Mouse (Mus musculus) neural tube, embryonic 11.5 days (tissue): Measurements from ENCODE around the gene Ergic1. TPM values are rescaled to one million over a fixed set of nuclear protein-coding genes. Genes with fewer than 3 reads are reported as not detected.

Experiments used
- ATAC-seq: fragments of 200-750 bp; cut with Nextera tagmentation; 2 replicates; pipeline ENCODE4 v1.8.0; 2017; ENCODE audit warnings: moderate number of reproducible peaks, mild to moderate bottlenecking, moderate TSS enrichment, moderate library complexity; ENCODE audit not compliant: insufficient read depth, low FRiP score, low TSS enrichment
- DNase-seq: peaks from one replicate; pipeline ENCODE4 v3.0.0-alpha.2; 2015; ENCODE audit warnings: low spot score
- H3K27ac ChIP-seq: fragments of 300-500 bp; sonication (generic); 2 replicates; pipeline ENCODE4 v1.5.1; 2014; ENCODE audit warnings: low read depth, mild to moderate bottlenecking, low read length
- H3K27me3 ChIP-seq: fragments of 300-500 bp; sonication (generic); 2 replicates; pipeline ENCODE4 v1.6.1; 2014; ENCODE audit warnings: mild to moderate bottlenecking, low read length, mixed read lengths; ENCODE audit not compliant: control insufficient read depth, insufficient read depth
- H3K36me3 ChIP-seq: fragments of 300-500 bp; sonication (generic); 2 replicates; pipeline ENCODE4 v1.6.1; 2014; ENCODE audit warnings: mild to moderate bottlenecking, low read length, moderate library complexity, mixed read lengths; ENCODE audit not compliant: control insufficient read depth, insufficient read depth
- H3K4me1 ChIP-seq: fragments of 300-500 bp; sonication (generic); 2 replicates; pipeline ENCODE4 v1.6.1; 2014; ENCODE audit warnings: low read length, mixed read lengths; ENCODE audit not compliant: control insufficient read depth, insufficient read depth
- H3K4me2 ChIP-seq: fragments of 300-500 bp; sonication (generic); 2 replicates; pipeline ENCODE4 v1.6.1; 2014; ENCODE audit warnings: low read depth, mild to moderate bottlenecking, moderate library complexity
- H3K4me3 ChIP-seq: fragments of 300-500 bp; sonication (generic); 2 replicates; pipeline ENCODE4 v1.5.1; 2014; ENCODE audit warnings: low read depth, low read length
- H3K9ac ChIP-seq: fragments of 300-500 bp; sonication (generic); 2 replicates; pipeline ENCODE4 v1.6.1; 2014; ENCODE audit warnings: mild to moderate bottlenecking, low read length
- H3K9me3 ChIP-seq: fragments of 300-500 bp; sonication (generic); 2 replicates; pipeline ENCODE4 v1.6.1; 2016; ENCODE audit warnings: low read length; ENCODE audit not compliant: control insufficient read depth
- WGBS: fragments of 180-500 bp; shearing (Covaris S2); extraction: QIAGEN DNeasy Blood & Tissue Kit; methylation state at CpG from one replicate; pipeline ENCODE4 v1.1.7; 2014; 5-methylcytosine and 5-hydroxymethylcytosine counted together
- polyA plus RNA-seq: library from polyadenylated mRNA; unstranded; fragments of >200 nt; fragmentation: Nextera tagmentation; extraction: Ambion mirVana; gene quantifications from 2 replicates; pipeline ENCODE4 v1.2.1, GENCODE M21; 2014

Gene Ergic1
- polyA plus RNA-seq, 1 experiment from 2014 or later, result 126 TPM

GRCm38 (mm10) chr17:26596168-26596658, 34.9 kb downstream of the Ergic1 start:
- Histone ChIP-seq H3K4me3 (no peak overlapping the region), H3K27ac (0 out of 2 replicates have a peak overlapping the region, but pooled peaks have one; percentile 4), H3K9me3 (no peaks in the 10 kb centered on the region), H3K36me3 (no peaks in the 10 kb centered on the region), H3K4me1 (no peaks in the 10 kb centered on the region), H3K4me2 (no peak overlapping the region), H3K9ac (no peak overlapping the region), H3K27me3 (no peaks in the 10 kb centered on the region)
- no peak for ATAC-seq
- WGBS, result 63% methylated on average over 7 of the region's 7 CpGs
- no peak for DNase-seq

- Histone ChIP-seq H3K9me3 (no peaks in the 10 kb centered on the region), H3K4me2 (no peak overlapping the region), H3K27me3 (no peaks in the 10 kb centered on the region), H3K27ac (no peak overlapping the region), H3K9ac (no peak overlapping the region), H3K4me3 (no peak overlapping the region), H3K4me1 (peaks cover 5% of the 10 kb centered on the region; the same call in 1 of the 2 replicates), H3K36me3 (no peaks in the 10 kb centered on the region)
- DNase-seq (no peak), ATAC-seq (no peak)
- 87% methylated on average over 6 of the region's 6 CpGs for WGBS
Measured at GRCm38 (mm10) chr17:26596856-26597481, 35.7 kb downstream of the Ergic1 start.

- Histone ChIP-seq H3K4me2 (no peak overlapping the region), H3K36me3 (no peaks in the 10 kb centered on the region), H3K27ac (no peak overlapping the region), H3K27me3 (no peaks in the 10 kb centered on the region), H3K4me1 (peaks cover 9% of the 10 kb centered on the region; the same call in 1 of the 2 replicates), H3K9ac (no peak overlapping the region), H3K9me3 (no peaks in the 10 kb centered on the region), H3K4me3 (no peak overlapping the region)
- DNase-seq, result no peak
- ATAC-seq, result no peak
- WGBS, result 95% methylated on average over 5 of the region's 5 CpGs
Measured at GRCm38 (mm10) chr17:26598845-26599244, 37.6 kb downstream of the Ergic1 start.

DNA sequence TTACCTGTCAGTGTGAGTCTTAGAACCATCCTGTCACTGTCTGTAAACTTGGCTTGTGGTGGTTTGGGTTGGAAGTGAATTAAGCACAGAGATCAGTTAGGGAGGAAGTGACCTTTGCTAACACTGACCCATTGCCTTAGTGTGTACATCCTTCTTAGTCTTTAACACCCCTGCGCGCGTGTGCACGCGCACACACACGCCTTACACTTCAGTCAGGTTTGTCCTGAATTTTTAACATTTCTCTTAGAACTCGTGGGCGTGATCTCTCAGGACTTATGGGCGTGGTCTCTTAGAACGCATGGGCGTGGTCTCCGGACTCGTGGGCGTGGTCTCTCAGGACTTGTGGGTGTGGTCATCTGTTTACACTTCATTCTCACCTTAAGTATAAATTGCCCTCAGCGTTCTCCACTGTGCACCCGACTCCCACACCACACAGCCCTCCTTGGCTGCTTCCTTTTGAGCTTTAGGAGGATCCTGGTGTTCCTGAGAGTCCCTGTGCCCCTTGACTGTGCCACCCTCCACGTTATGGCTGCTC, 39.7 kb downstream of the Ergic1 start:
- peaks cover 9% of the 10 kb centered on the region; the same call in 1 of the 2 replicates for H3K4me1 ChIP-seq
- 71% methylated on average over 17 of the region's 17 CpGs for WGBS
- no peaks in the 10 kb centered on the region for H3K27me3 ChIP-seq
- no peaks in the 10 kb centered on the region for H3K9me3 ChIP-seq
- no peak overlapping the region for H3K4me3 ChIP-seq
- H3K36me3 ChIP-seq, result no peaks in the 10 kb centered on the region; the same call in 1 of the 2 replicates
- no peak overlapping the region for H3K9ac ChIP-seq
- DNase-seq, result no peak
- no peak overlapping the region for H3K4me2 ChIP-seq
- no peak for ATAC-seq
- no peak overlapping the region for H3K27ac ChIP-seq

DNA sequence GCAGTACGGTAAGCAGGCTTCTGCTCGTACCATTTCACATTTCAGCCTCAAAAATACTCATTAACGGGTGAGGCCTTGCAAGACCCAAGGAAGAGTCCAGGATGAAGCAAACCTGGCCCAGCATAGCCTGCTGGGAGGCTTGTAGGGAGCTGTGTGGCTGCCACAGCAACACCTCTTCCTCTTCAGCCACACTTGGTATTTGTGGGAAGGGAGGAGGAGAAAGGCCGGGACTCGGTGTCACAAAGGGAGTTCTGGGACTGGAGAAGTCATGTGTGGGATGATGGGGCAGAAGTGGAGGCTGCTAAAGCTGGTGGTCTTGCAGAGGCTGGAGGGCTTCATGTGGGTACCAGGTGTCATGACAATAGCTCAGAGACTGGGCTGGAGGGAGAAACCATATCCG, 40.2 kb downstream of the Ergic1 start:
- no peak overlapping the region for H3K4me2 ChIP-seq
- H3K27me3 ChIP-seq, result no peaks in the 10 kb centered on the region
- ATAC-seq, result no peak
- no peak overlapping the region for H3K9ac ChIP-seq
- H3K9me3 ChIP-seq, result no peaks in the 10 kb centered on the region
- H3K36me3 ChIP-seq, result no peaks in the 10 kb centered on the region; the same call in 1 of the 2 replicates
- 0 out of 2 replicates have a peak overlapping the region, but pooled peaks have one; percentile 20 for H3K27ac ChIP-seq
- peaks cover 9% of the 10 kb centered on the region; the same call in 1 of the 2 replicates for H3K4me1 ChIP-seq
- WGBS, result 69% methylated on average over 6 of the region's 6 CpGs
- H3K4me3 ChIP-seq, result no peak overlapping the region
- DNase-seq, result no peak

GRCm38 (mm10) chr17:26601926-26602325, 40.6 kb downstream of the Ergic1 start:
- peaks cover 9% of the 10 kb centered on the region; the same call in 1 of the 2 replicates for H3K4me1 ChIP-seq
- no peak overlapping the region for H3K4me2 ChIP-seq
- H3K36me3 ChIP-seq, result no peaks in the 10 kb centered on the region; the same call in 1 of the 2 replicates
- no peaks in the 10 kb centered on the region for H3K9me3 ChIP-seq
- ATAC-seq (no peak), DNase-seq (no peak)
- WGBS, result 50% methylated on average over 6 of the region's 6 CpGs
- no peaks in the 10 kb centered on the region for H3K27me3 ChIP-seq
- no peak overlapping the region for H3K4me3 ChIP-seq
- 0 out of 2 replicates have a peak overlapping the region, but pooled peaks have one; percentile 20 for H3K27ac ChIP-seq
- H3K9ac ChIP-seq, result no peak overlapping the region

DNA sequence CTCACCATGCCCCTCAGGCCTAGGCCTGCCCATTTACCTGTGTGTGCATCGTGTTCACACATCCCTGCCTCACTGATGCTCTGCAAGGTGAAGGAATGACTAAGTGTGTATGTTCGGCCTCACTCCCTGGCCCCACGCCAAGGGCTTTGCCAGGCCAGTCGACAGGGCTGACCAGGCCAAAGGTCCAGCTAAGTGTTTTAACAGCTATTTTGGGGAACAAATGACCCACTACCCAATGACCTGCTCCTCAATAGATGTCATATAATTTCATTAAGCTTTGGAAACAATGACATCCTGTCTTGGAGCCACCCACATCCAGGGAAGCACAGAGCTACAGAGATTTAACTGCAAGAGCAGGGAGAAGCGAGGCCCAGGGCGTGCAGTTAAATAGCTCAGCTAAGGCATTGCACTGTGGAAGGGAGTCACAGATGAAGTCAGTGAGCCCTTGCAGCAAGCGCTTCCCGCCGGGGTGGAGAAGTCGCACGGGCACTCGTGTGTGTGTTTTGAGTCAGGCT, 41.1 kb downstream of the Ergic1 start:
- no peaks in the 10 kb centered on the region; the same call in 1 of the 2 replicates for H3K36me3 ChIP-seq
- no peak overlapping the region for H3K27ac ChIP-seq
- ATAC-seq (no peak), DNase-seq (no peak)
- no peak overlapping the region for H3K9ac ChIP-seq
- WGBS, result 66% methylated on average over 12 of the region's 12 CpGs
- no peaks in the 10 kb centered on the region for H3K27me3 ChIP-seq
- H3K4me1 ChIP-seq, result peaks cover 9% of the 10 kb centered on the region; the same call in 1 of the 2 replicates
- H3K4me3 ChIP-seq, result no peak overlapping the region
- no peak overlapping the region for H3K4me2 ChIP-seq
- no peaks in the 10 kb centered on the region for H3K9me3 ChIP-seq

GRCm38 (mm10) chr17:26603311-26603710, 42.0 kb downstream of the Ergic1 start:
- ATAC-seq (no peak), DNase-seq (no peak)
- Histone ChIP-seq H3K9ac (no peak overlapping the region), H3K27ac (no peak overlapping the region), H3K27me3 (no peaks in the 10 kb centered on the region), H3K4me1 (peaks cover 9% of the 10 kb centered on the region; the same call in 1 of the 2 replicates), H3K4me2 (no peak overlapping the region), H3K4me3 (no peak overlapping the region), H3K9me3 (no peaks in the 10 kb centered on the region), H3K36me3 (peaks cover 3% of the 10 kb centered on the region)
- 84% methylated on average over 8 of the region's 8 CpGs for WGBS
